Mouse (Mus musculus) neural tube, embryonic 14.5 days (tissue): ENCODE measurements around the gene Ifi35. TPM values are rescaled to one million over a fixed set of nuclear protein-coding genes. Genes with fewer than 3 reads are reported as not detected.

Experiments used
- microRNA-seq: library from miRNA; unstranded; fragments of <30 nt; microRNA quantifications from one replicate; pipeline ENCODE4, GENCODE M21; 2016
- polyA plus RNA-seq: library from polyadenylated mRNA; unstranded; fragments of >200 nt; fragmentation: Nextera tagmentation; extraction: Ambion mirVana; gene quantifications from 2 replicates; pipeline ENCODE4 v1.2.1, GENCODE M21; 2014

Ifi35 gene
- polyA plus RNA-seq, 1 experiment from 2014 or later = 1.4 TPM

Small RNAs within 50 kb of the gene (microRNA-seq; reads per million reads assigned to microRNA genes)
- not detected for gene Mir6929

Other genes starting within 250 kb of the Ifi35 start
- 28.4 and 30.7 TPM in 2 replicates for gene Ezh1, start 221.9 kb upstream of the Ifi35 start, polyA plus RNA-seq
- 63.1 and 103 TPM in 2 replicates for gene Ramp2, start 202.4 kb upstream of the Ifi35 start, polyA plus RNA-seq
- gene Vps25, start 194.7 kb upstream of the Ifi35 start, polyA plus RNA-seq = 121 and 134 TPM in 2 replicates
- gene Wnk4, start 187.8 kb upstream of the Ifi35 start, polyA plus RNA-seq = 4.2 and 5.9 TPM in 2 replicates
- gene Cntd1, start 169.4 kb upstream of the Ifi35 start, polyA plus RNA-seq = 0.75 and 0.86 TPM in 2 replicates
- 242 and 258 TPM in 2 replicates for gene Coa3, start 169.3 kb upstream of the Ifi35 start, polyA plus RNA-seq
- 178 and 182 TPM in 2 replicates for gene Becn1, start 146.1 kb upstream of the Ifi35 start, polyA plus RNA-seq
- 73.3 and 88.3 TPM in 2 replicates for gene Psme3, start 132.2 kb upstream of the Ifi35 start, polyA plus RNA-seq
- gene Aoc2, start 123.3 kb upstream of the Ifi35 start, polyA plus RNA-seq = 1.7 and 2.0 TPM in 2 replicates
- 0.10 TPM in 1 of 2 replicates, not detected in the other for gene Aoc3, start 117.8 kb upstream of the Ifi35 start, polyA plus RNA-seq
- not detected in 2 replicates for gene G6pc, start 80.8 kb upstream of the Ifi35 start, polyA plus RNA-seq
- gene Aarsd1, start 30.8 kb upstream of the Ifi35 start, polyA plus RNA-seq = 89.5 and 100 TPM in 2 replicates
- 8.1 and 8.9 TPM in 2 replicates for gene Gm27029, start 23.6 kb upstream of the Ifi35 start, polyA plus RNA-seq
- 20.4 and 24.1 TPM in 2 replicates for gene Rundc1, start 23.3 kb upstream of the Ifi35 start, polyA plus RNA-seq
- 1.8 and 3.0 TPM in 2 replicates for gene Ptges3l, start 23.1 kb upstream of the Ifi35 start, polyA plus RNA-seq
- gene Rpl27, start 6.1 kb upstream of the Ifi35 start, polyA plus RNA-seq = 257 and 271 TPM in 2 replicates
- gene Rnd2, start 16.6 kb downstream of the Ifi35 start, polyA plus RNA-seq = 37.9 and 61.8 TPM in 2 replicates
- 67.4 and 90.8 TPM in 2 replicates for gene Vat1, start 17.8 kb downstream of the Ifi35 start, polyA plus RNA-seq
- gene Brca1, start 103.5 kb downstream of the Ifi35 start, polyA plus RNA-seq = 1.6 and 1.9 TPM in 2 replicates
- 85.8 and 111 TPM in 2 replicates for gene Nbr1, start 103.7 kb downstream of the Ifi35 start, polyA plus RNA-seq
- 3.6 and 3.9 TPM in 2 replicates for gene Tmem106a, start 133.8 kb downstream of the Ifi35 start, polyA plus RNA-seq
- not detected in 2 replicates for gene Gm11634, start 150.8 kb downstream of the Ifi35 start, polyA plus RNA-seq
- gene Rdm1, start 178.8 kb downstream of the Ifi35 start, polyA plus RNA-seq = 9.4 and 11.1 TPM in 2 replicates
- 6.0 and 7.5 TPM in 2 replicates for gene Arl4d, start 217.1 kb downstream of the Ifi35 start, polyA plus RNA-seq